Mouse (Mus musculus) urinary bladder, postnatal 4 days (tissue): ENCODE data around the gene Klf8.

Experiments
- DNase-seq, 2 experiments: peaks; one replicate each; pipeline ENCODE4 v3.0.0; 2021 to 2022; ENCODE audit warnings: low spot score in 2 of 2

Gene Klf8

DNA sequence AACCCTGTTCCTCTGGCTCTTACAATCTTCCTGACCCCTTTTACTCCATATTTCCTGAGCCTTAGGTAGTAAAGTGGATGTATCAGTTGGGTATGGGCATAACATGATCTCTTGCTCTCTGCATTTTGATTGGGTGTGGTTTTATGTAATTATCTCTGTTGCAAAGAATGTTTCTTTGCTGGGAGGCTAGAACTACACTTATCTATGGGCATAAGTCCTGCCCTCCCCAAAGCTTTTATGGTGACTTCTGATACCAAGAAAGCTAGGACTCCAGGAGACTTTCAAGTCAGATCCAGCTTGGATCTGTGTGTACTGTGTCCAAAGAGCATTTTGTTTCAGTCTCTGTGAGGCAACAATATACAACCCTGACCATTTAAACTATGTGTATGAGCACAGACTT is 202.3 kb downstream of the Klf8 start:
- no peak for DNase-seq

DNA sequence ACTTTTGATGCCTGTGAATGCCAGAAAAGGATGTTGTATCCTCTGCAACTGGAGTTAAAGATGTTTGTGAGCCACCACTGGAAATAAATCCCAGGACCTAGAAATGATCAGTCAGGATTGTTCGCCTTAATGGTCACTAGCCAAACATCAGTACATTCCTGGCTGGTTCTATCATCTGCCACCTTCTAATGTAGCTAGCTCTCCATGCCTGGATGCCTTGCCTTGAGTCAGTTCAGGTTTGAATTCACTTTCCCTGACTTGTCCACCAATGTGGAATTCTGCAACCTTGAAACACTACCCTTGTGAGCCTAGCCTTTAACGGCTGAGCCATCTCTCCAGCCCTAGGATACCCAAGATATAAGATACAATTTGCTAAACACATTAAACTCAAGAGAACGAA is 202.8 kb downstream of the Klf8 start:
- no peak for DNase-seq
